ENCODE assay signal across 29 mouse cellular contexts in genomic region chr11:98998776-98999175, GRCm38 (mm10). TPM values are rescaled to one million over a fixed set of nuclear protein-coding genes. Genes with fewer than 3 reads are reported as not detected.
DNase-seq lines count a peak whose midpoint lies in the region; ATAC-seq and TF ChIP-seq lines count a peak whose summit lies in the region.
"Had no signal": no experiment of that assay in that cellular context is flagged by ENCODE, and none has a peak within 500 bp of the region (broad histone marks: within the 10 kb centered on the region; RNA-seq: fewer than 3 reads in every experiment).

No protein-coding gene starts in this region.

- no peaks in the 10 kb centered on the region for H3K9me3 ChIP-seq in heart, postnatal 0 days (replicated peaks; ENCODE audit: control insufficient read depth, low read length)
- no peaks in the 10 kb centered on the region for H3K9me3 ChIP-seq in heart, embryonic 12.5 days (replicated peaks)
- H3K9me3 ChIP-seq in lung, embryonic 14.5 days (ENCODE audit: low read depth, low read length): no peaks in the 10 kb centered on the region
- no peaks in the 10 kb centered on the region for H3K9me3 ChIP-seq in MEL (replicated peaks; ENCODE audit: insufficient read depth, low read length)
- H3K9me3 ChIP-seq: forebrain, embryonic 10.5 days; heart, embryonic 15.5 days; hindbrain, embryonic 15.5 days; intestine, embryonic 15.5 days; limb, embryonic 15.5 days; liver, embryonic 15.5 days had no signal

- no peak overlapping the region for H3K9ac ChIP-seq in heart, postnatal 0 days (replicated peaks; ENCODE audit: low read depth, low read length)
- no peak overlapping the region for H3K9ac ChIP-seq in heart, embryonic 12.5 days
- no peak overlapping the region for H3K9ac ChIP-seq in lung, embryonic 14.5 days
- no peak overlapping the region for H3K9ac ChIP-seq in MEL (ENCODE audit: control insufficient read depth, low read depth, low read length, poor library complexity, severe bottlenecking)
- H3K9ac ChIP-seq: heart, embryonic 15.5 days; hindbrain, embryonic 15.5 days; intestine, embryonic 15.5 days; limb, embryonic 15.5 days; liver, embryonic 15.5 days had no signal

- in situ Hi-C loops in Patski (cut with MboI; ENCODE audit: low pct_unique_long_range_greater_than_20kb): no loop called here

- no peak overlapping the region for H3K4me2 ChIP-seq in heart, postnatal 0 days (ENCODE audit: low read depth, low read length)
- H3K4me2 ChIP-seq in heart, embryonic 12.5 days: no peak overlapping the region
- no peak overlapping the region for H3K4me2 ChIP-seq in lung, embryonic 14.5 days
- H3K4me2 ChIP-seq: heart, embryonic 15.5 days; hindbrain, embryonic 15.5 days; intestine, embryonic 15.5 days; limb, embryonic 15.5 days; liver, embryonic 15.5 days had no signal

- H3K4me1 ChIP-seq in heart, postnatal 0 days (ENCODE audit: control insufficient read depth, insufficient read depth): no peaks in the 10 kb centered on the region
- H3K4me1 ChIP-seq in heart, embryonic 12.5 days (replicated peaks): no peaks in the 10 kb centered on the region
- no peaks in the 10 kb centered on the region for H3K4me1 ChIP-seq in lung, embryonic 14.5 days (ENCODE audit: insufficient read depth)
- no peaks in the 10 kb centered on the region for H3K4me1 ChIP-seq in MEL (ENCODE audit: control insufficient read depth in 1 of 2, insufficient read depth in 2 of 2, low read length in 2 of 2)
- H3K4me1 ChIP-seq: forebrain, embryonic 10.5 days; heart, embryonic 15.5 days; hindbrain, embryonic 15.5 days; intestine, embryonic 15.5 days; limb, embryonic 15.5 days; liver, embryonic 15.5 days had no signal

- CTCF ChIA-PET in Patski (lab: Charles Lee): no interaction called here

- no peak overlapping the region for H3K4me3 ChIP-seq in heart, postnatal 0 days (ENCODE audit: low read depth, low read length)
- H3K4me3 ChIP-seq in heart, embryonic 12.5 days: no peak overlapping the region
- H3K4me3 ChIP-seq in lung, embryonic 14.5 days (ENCODE audit: low read depth, low read length): no peak overlapping the region
- no peak overlapping the region for H3K4me3 ChIP-seq in MEL (ENCODE audit: control insufficient read depth in 1 of 2, insufficient read depth in 1 of 2, low read depth in 2 of 2, low read length in 2 of 2)
- H3K4me3 ChIP-seq: forebrain, embryonic 10.5 days; heart, embryonic 15.5 days; hindbrain, embryonic 15.5 days; intestine, embryonic 15.5 days; limb, embryonic 15.5 days; liver, embryonic 15.5 days; myocyte had no signal

- no peaks in the 10 kb centered on the region for H3K79me2 ChIP-seq in MEL (ENCODE audit: control insufficient read depth, insufficient read depth, low read length, poor library complexity)

- peaks cover 92% of the 10 kb centered on the region for H3K36me3 ChIP-seq in heart, postnatal 0 days (replicated peaks; ENCODE audit: control insufficient read depth, insufficient read depth, low read length)
- peaks cover 93% of the 10 kb centered on the region for H3K36me3 ChIP-seq in heart, embryonic 12.5 days
- peaks cover 99% of the 10 kb centered on the region for H3K36me3 ChIP-seq in lung, embryonic 14.5 days (ENCODE audit: insufficient read depth)
- H3K36me3 ChIP-seq in MEL (ENCODE audit: control insufficient read depth in 1 of 2, insufficient read depth in 2 of 2, low read length in 2 of 2): peaks cover 0 to 90% of the 10 kb centered on the region in 2 experiments; a peak in 2 of 4 replicates
- H3K36me3 ChIP-seq: hindbrain, embryonic 15.5 days had no signal

- DNase-seq in heart, postnatal 0 days (ENCODE audit: low spot score): no peak
- peak; percentile 40 for DNase-seq in lung, embryonic 14.5 days
- DNase-seq in lung, adult 18-20 months: no peak
- DNase-seq in MEL (ENCODE audit: low read depth, low spot score) (peak; percentile 8), Patski (ENCODE audit: low read depth, low spot score) (no peak)
- no peak for DNase-seq in testis, postnatal 10 days (ENCODE audit: low spot score)
- no peak for DNase-seq in layer of hippocampus, adult 18-20 months (ENCODE audit: low spot score in 2 of 2)
- DNase-seq: adrenal gland, postnatal 36 days; cerebellum, adult 11 months; cerebellum, adult 9-11 months; heart, postnatal 4 days; kidney, postnatal 4 days; left cerebral cortex, postnatal 4 days; lung, postnatal 14 days; midbrain, embryonic 14.5 days; thymus, postnatal 14 days had no signal

- no peak overlapping the region for H3K27ac ChIP-seq in heart, postnatal 0 days (ENCODE audit: low read depth)
- H3K27ac ChIP-seq in heart, embryonic 12.5 days (ENCODE audit: poor library complexity, severe bottlenecking): no peak overlapping the region
- H3K27ac ChIP-seq in lung, embryonic 14.5 days (ENCODE audit: low read depth): no peak overlapping the region
- H3K27ac ChIP-seq in MEL (ENCODE audit: control insufficient read depth, low read depth, low read length): no peak overlapping the region
- H3K27ac ChIP-seq: forebrain, embryonic 10.5 days; heart, embryonic 15.5 days; hindbrain, embryonic 15.5 days; intestine, embryonic 15.5 days; limb, embryonic 15.5 days; liver, embryonic 15.5 days had no signal

- TF ChIP-seq POLR2A in MEL (IDR thresholded peaks at IDR 0.05; ENCODE audit: control insufficient read depth in 1 of 2, insufficient read depth in 1 of 2, low read depth in 1 of 2, low read length in 2 of 2, poor library complexity in 1 of 2): 0 out of 4 replicates have a peak, but pooled peaks of 1 of the 2 experiments have one; percentile 15

- TF ChIP-seq RAD21 in MEL (IDR thresholded peaks at IDR 0.05; ENCODE audit: low read depth, low read length): no peak

- POLR2A ChIA-PET in Patski (lab: Charles Lee): no interaction called here

- TF ChIP-seq CTCF in heart, postnatal 0 days (IDR thresholded peaks at IDR 0.05; ENCODE audit: low read depth): peak; percentile 45
- peak; percentile 27 for TF ChIP-seq CTCF in lung, embryonic 14.5 days (IDR thresholded peaks at IDR 0.05; ENCODE audit: low read depth)
- TF ChIP-seq CTCF in MEL (IDR thresholded peaks at IDR 0.05 in 2 of 3, conservative IDR thresholded peaks at IDR 0.05 in 1 of 3; ENCODE audit: control insufficient read depth in 1 of 3, insufficient read depth in 1 of 3, low read depth in 2 of 3, low read length in 3 of 3, poor library complexity in 1 of 3, severe bottlenecking in 1 of 3) (peak in 1 of 3 experiments; percentile 2; a peak in 1 of 6 replicates), Patski (IDR thresholded peaks at IDR 0.05) (peak; percentile 36)

- H3K27me3 ChIP-seq in heart, postnatal 0 days (ENCODE audit: control insufficient read depth, insufficient read depth, low read length): no peaks in the 10 kb centered on the region
- no peaks in the 10 kb centered on the region for H3K27me3 ChIP-seq in heart, embryonic 12.5 days (replicated peaks)
- H3K27me3 ChIP-seq in lung, embryonic 14.5 days (ENCODE audit: insufficient read depth, low read length): no peaks in the 10 kb centered on the region
- H3K27me3 ChIP-seq in MEL (ENCODE audit: control insufficient read depth in 1 of 2, insufficient read depth in 2 of 2, low read length in 2 of 2) (no peaks in the 10 kb centered on the region), Patski (no peaks in the 10 kb centered on the region)
- H3K27me3 ChIP-seq: heart, embryonic 15.5 days; hindbrain, embryonic 15.5 days; intestine, embryonic 15.5 days; limb, embryonic 15.5 days; liver, embryonic 15.5 days had no signal

- no peak for ATAC-seq in heart, postnatal 0 days (ENCODE audit: insufficient read depth, low read depth)
- no peak for ATAC-seq in heart, embryonic 12.5 days (ENCODE audit: insufficient number of reproducible peaks, low FRiP score)
- no peak for ATAC-seq in lung, embryonic 14.5 days (ENCODE audit: insufficient read depth)
- ATAC-seq in Patski: no peak
- ATAC-seq: intestine, embryonic 15.5 days had no signal

- no peak for TF ChIP-seq EP300 in heart, postnatal 0 days (IDR thresholded peaks at IDR 0.05; ENCODE audit: low read depth)
- no peak for TF ChIP-seq EP300 in MEL (IDR thresholded peaks at IDR 0.05; ENCODE audit: low read depth in 1 of 2, low read length in 2 of 2)

TF ChIP-seq in MEL, 35 proteins besides CTCF, POLR2A, EP300 and RAD21:
- TF ChIP-seq ZNF384 (IDR thresholded peaks at IDR 0.05; ENCODE audit: low read depth, low read length): peak; percentile 40; the same call in 1 of the 2 replicates
- TF ChIP-seq SMC3 (IDR thresholded peaks at IDR 0.05; ENCODE audit: low read depth, low read length): no peak

RNA-seq across cellular contexts. Expression of gene Gjd3, which starts 16.0 kb away (rescaled TPM):
- total RNA-seq in heart, postnatal 0 days (2014; rRNA removed; ENCODE audit: low replicate concordance): 4.2 and 14.7 TPM in 2 replicates
- 5.8 and 6.3 TPM in 2 replicates for polyA plus RNA-seq in heart, postnatal 0 days (2015; fragmentation: Nextera tagmentation; extraction: Ambion mirVana)
- polyA plus RNA-seq in heart, embryonic 12.5 days (2016; fragmentation: Nextera tagmentation; extraction: Ambion mirVana): 3.5 and 3.9 TPM in 2 replicates
- 0.31 TPM in 1 of 2 replicates, not detected in the other for polyA plus RNA-seq in lung, embryonic 14.5 days (2014; fragmentation: Nextera tagmentation; extraction: Ambion mirVana)
- not detected in 2 replicates for total RNA-seq in MEL (2012; rRNA removed)
- not detected for polyA plus RNA-seq in MEL (2012; ENCODE audit: insufficient read depth in 1 of 2, insufficient read length in 2 of 2, low read depth in 1 of 2, low replicate concordance in 2 of 2, missing spikeins in 1 of 2)
- 0.19 TPM for polyA plus RNA-seq in Patski (2021)
- 1 to 10 TPM in 1 of 2 experiments, under 1 TPM in 1; 0.52 to 1.2 TPM for total RNA-seq in layer of hippocampus, adult 18-20 months (2021)
- total RNA-seq: adrenal gland, adult 18-20 months; adrenal gland, postnatal 36 days; common myeloid progenitor, adult 5-6 weeks; gastrocnemius, adult 18-20 months; megakaryocyte-erythroid progenitor cell, adult 5-6 weeks had no signal
- polyA plus RNA-seq: kidney, embryonic 14.5 days; liver, embryonic 15.5 days had no signal

RNA-seq across cellular contexts. Expression of gene Top2a, which starts 25.2 kb away (rescaled TPM):
- total RNA-seq in heart, postnatal 0 days (2014; rRNA removed; ENCODE audit: low replicate concordance): 52.9 and 91.1 TPM in 2 replicates
- polyA plus RNA-seq in heart, postnatal 0 days (2015; fragmentation: Nextera tagmentation; extraction: Ambion mirVana): 38.2 and 38.9 TPM in 2 replicates
- polyA plus RNA-seq in heart, embryonic 12.5 days (2016; fragmentation: Nextera tagmentation; extraction: Ambion mirVana): 196 and 201 TPM in 2 replicates
- 349 and 364 TPM in 2 replicates for polyA plus RNA-seq in lung, embryonic 14.5 days (2014; fragmentation: Nextera tagmentation; extraction: Ambion mirVana)
- total RNA-seq in MEL (2012; rRNA removed): 443 and 477 TPM in 2 replicates
- polyA plus RNA-seq in MEL (2012; ENCODE audit: insufficient read depth in 1 of 2, insufficient read length in 2 of 2, low read depth in 1 of 2, low replicate concordance in 2 of 2, missing spikeins in 1 of 2) (100 to 1,000 TPM; 395 to 643 TPM), Patski (2021) (139 TPM)
- total RNA-seq in layer of hippocampus, adult 18-20 months (2021): under 1 TPM; 0.52 to 0.96 TPM

RNA-seq across cellular contexts. Expression of gene Igfbp4, which starts 42.3 kb away (rescaled TPM):
- total RNA-seq in heart, postnatal 0 days (2014; rRNA removed; ENCODE audit: low replicate concordance): 221 and 277 TPM in 2 replicates
- polyA plus RNA-seq in heart, postnatal 0 days (2015; fragmentation: Nextera tagmentation; extraction: Ambion mirVana): 186 and 201 TPM in 2 replicates
- polyA plus RNA-seq in heart, embryonic 12.5 days (2016; fragmentation: Nextera tagmentation; extraction: Ambion mirVana): 371 and 382 TPM in 2 replicates
- polyA plus RNA-seq in lung, embryonic 14.5 days (2014; fragmentation: Nextera tagmentation; extraction: Ambion mirVana): 404 and 412 TPM in 2 replicates
- 89.8 and 94.4 TPM in 2 replicates for total RNA-seq in MEL (2012; rRNA removed)
- polyA plus RNA-seq in MEL (2012; ENCODE audit: insufficient read depth in 1 of 2, insufficient read length in 2 of 2, low read depth in 1 of 2, low replicate concordance in 2 of 2, missing spikeins in 1 of 2) (100 to 1,000 TPM in 1 of 2 experiments, not detected in 1; 221 TPM), Patski (2021) (3.0 TPM)
- total RNA-seq in layer of hippocampus, adult 18-20 months (2021): 10 to 100 TPM; 74.6 to 94.0 TPM

Comparison
In these comparisons a context has a peak if more than half of its experiments do, and no peak if none do; other contexts are left out.
1. DNase-seq: peak in lung, embryonic 14.5 days (single experiment) and MEL (single experiment); none in heart, postnatal 0 days (single experiment), lung, adult 18-20 months (0 of 2), Patski (single experiment), testis, postnatal 10 days (single experiment) and layer of hippocampus, adult 18-20 months (0 of 2).
2. RNA of gene Igfbp4, which starts 42.3 kb away (polyA plus RNA-seq): 404 to 412 TPM in lung, embryonic 14.5 days, 371 to 382 TPM in heart, embryonic 12.5 days, 221 TPM in MEL and 186 to 201 TPM in heart, postnatal 0 days; 3.0 TPM in Patski (single experiment); every median in the first group is over 10 times any median in the second.